Mouse (Mus musculus) A20 (cell line): ENCODE results near the gene Sarnp.

Experiments used
- DNase-seq: peaks from one replicate; pipeline ENCODE4 v3.0.0-alpha.2; 2011; ENCODE audit warnings: low read depth, low spot score

The Sarnp gene

DNA sequence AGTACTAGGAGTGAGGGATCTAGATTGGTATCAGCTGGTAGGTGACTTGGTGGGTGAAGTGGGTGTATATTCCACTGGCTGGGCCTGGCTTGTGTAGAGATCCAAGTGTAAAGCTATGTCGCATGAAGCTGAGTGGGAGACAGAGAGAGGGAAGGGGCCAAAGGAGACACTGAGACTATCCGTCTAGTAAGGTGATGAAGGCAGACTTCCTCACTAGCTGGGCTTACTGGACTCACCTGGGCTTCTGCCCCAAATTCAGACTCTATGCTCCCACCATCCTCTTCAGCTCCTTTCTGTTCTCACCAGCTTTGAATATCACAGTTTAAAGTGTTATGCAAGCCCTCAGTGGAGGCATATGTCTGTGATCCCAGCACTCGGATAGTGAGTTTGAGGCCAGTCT, 99.5 kb downstream of the Sarnp start:
- no peak for DNase-seq

DNA sequence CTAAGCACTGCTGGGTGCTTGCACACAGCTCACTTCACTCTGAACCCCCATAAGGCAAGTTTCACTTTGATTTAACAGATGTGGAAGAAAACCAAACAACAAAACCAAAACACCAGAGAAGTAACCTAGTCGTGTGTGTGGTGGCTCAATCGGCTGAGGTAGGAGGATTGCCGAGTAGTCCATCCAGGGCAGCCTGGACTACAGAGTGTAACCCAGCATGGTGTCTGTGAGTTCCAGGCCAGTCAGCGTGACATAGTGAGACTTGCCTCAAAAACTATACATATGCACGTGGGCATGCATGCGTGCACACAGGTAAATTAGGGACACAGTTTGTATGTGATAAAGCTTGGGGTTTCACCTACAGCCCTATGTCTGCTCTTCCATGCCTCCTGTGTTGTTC, 100.3 kb downstream of the Sarnp start:
- DNase-seq: no peak

- DNase-seq: no peak
Measured at GRCm38 (mm10) chr10:128918246-128918645, 101.1 kb downstream of the Sarnp start.

DNA sequence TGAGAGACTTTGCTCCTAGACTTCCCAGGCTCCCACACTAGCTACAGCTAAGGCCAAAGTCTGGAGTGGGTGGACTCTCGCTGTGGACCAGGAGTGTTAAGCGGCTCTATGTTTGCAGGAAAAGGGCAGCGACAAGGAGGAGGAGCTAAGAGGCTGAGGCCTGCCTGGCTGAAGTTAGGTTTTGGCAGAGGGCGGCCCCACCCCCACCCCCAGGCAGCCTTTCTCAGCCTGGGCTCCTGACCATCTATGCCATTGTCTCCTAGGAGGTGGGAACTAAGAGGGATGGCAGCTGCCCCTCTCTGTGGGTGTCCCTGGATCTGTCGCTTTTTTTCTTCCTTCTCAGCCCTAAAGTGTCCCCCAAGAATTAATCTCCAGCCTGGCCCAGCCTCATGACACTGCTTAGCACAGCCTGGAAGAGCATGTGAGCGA, 102.1 kb downstream of the Sarnp start:
- no peak for DNase-seq

GRCm38 (mm10) chr10:128919966-128920365, 102.8 kb downstream of the Sarnp start:
- DNase-seq: no peak

DNA sequence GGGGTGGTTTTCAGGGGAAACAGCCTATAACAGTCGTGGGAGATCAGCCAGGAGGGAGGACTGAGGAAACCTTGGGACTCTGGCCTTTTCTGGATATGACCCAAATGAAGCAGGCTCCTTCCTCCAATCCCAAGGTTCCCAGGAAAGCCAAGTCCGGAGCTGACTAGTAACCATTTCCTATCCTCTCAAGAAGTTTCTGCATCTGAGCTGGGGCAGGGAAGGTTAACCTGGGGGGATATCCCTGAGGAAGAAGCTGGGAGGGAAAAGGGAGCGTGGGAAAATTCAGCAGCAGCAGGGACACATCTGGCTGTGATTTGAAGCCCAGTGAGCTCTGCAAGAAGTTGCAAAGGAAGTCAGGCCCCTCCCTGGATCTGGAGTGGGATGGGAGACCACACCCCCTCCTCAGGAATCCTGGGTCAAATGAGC, 103.6 kb downstream of the Sarnp start:
- DNase-seq: no peak

DNA sequence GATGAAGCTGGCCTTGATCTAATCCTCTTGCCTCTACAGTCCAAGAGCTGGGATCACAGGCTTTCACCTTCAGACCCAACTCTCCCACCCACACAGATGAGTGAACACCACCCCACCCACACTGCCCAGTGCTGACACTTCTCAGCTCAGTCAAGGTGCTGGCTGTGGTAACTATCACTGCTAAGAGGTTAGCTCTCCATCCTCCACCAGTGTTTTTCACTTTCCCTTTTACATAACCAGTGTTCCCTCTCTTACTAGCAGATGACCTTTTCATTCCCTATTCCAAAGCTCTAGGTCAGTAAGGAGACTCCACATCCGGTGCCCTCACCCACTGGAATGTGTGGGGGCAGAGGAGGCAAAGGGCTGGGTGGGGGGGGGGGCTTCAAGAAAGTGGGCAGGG, 104.1 kb downstream of the Sarnp start:
- no peak for DNase-seq

DNA sequence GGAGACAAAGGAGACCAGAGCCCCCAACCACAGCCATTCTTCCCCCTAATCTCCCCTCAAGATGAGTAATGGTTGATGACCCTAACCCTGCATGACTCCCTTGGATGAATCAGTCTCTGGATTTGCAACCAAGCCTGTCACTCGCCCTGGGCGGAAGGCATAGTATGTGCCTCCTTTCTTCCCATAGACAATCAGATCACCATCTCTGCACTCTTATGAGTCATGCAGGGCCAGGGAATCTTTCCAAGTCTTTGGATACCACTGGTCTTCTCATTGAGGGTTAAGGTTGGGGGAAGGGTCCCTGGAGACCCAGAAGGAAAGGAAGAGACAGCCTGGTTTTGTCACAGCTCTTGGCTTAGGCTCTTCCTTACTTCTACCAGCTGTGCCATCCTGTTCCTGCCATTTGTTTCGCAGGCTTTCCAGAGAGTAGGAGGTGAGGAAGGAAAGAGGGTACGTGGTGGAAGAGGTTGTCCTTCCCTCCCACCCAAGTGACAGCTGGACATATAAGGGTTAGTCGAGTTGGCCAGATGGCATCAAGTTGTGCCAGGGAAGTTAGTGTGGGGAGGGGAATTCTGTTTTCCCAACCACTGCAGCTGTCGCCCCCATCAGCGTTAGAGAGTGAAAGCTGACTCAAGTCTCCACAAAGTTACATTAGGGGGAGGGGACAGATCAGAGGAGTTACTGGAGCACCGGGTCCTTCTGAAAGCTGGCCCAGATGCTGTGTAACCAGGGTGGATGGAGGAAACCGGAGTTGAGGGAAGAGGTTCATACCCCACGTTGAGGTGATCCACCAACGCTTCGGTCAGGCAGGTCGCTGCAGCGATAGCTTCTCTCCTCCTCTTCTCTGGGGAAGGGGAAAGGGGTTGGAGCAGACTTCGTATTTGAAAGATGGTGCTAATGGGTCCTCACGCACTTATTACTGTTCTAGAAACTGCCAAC, 105.0 kb downstream of the Sarnp start:
- no peak for DNase-seq

DNA sequence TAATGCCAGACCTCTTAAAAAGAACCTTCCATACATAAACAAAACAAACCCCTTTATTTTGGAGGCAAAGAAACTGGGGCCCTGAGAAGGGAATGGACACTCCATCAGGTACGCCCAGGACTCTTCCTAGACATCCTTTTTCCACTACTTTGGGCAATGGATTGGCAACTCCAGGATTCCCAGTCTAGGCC, 105.6 kb downstream of the Sarnp start, which contains the start of gene Rdh5:
Gene Rdh5 (minus strand): TSS at position 67 of the 191 bp plus-strand sequence.
- DNase-seq: no peak

GRCm38 (mm10) chr10:128923013-128923691, 106.0 kb downstream of the Sarnp start:
- DNase-seq: peak; percentile 96

GRCm38 (mm10) chr10:128923935-128924334, 106.8 kb downstream of the Sarnp start, which contains the start of gene Bloc1s1:
Bloc1s1 (minus strand) TSS chr10:128924035.
- no peak for DNase-seq
